Mouse (Mus musculus) kidney, embryonic 15.5 days (tissue): Measurements from ENCODE around the gene Faap100. TPM values are rescaled to one million over a fixed set of nuclear protein-coding genes. Genes with fewer than 3 reads are reported as not detected.
"Not testable (repeated sequence)": the region's sequence is repeated elsewhere in the genome, so short reads cannot be mapped to it uniquely, and the experiment has no call there.

Experiments used
- ATAC-seq: fragments of 200-750 bp; cut with Nextera tagmentation; replicated peaks from 2 replicates; pipeline ENCODE4 v1.8.0; 2017; ENCODE audit warnings: moderate TSS enrichment; ENCODE audit not compliant: low FRiP score
- H3K27ac ChIP-seq: fragments of 300-500 bp; sonication (generic); 2 replicates; pipeline ENCODE4 v1.5.1; 2015; ENCODE audit warnings: mild to moderate bottlenecking, inconsistent platforms
- H3K27me3 ChIP-seq: fragments of 300-500 bp; sonication (generic); 2 replicates; pipeline ENCODE4 v1.6.1; 2015; ENCODE audit warnings: inconsistent platforms
- H3K36me3 ChIP-seq: fragments of 300-500 bp; sonication (generic); 2 replicates; pipeline ENCODE4 v1.6.1; 2015; ENCODE audit warnings: inconsistent platforms
- H3K4me1 ChIP-seq: fragments of 300-500 bp; sonication (generic); 2 replicates; pipeline ENCODE4 v1.6.1; 2015; ENCODE audit warnings: inconsistent platforms
- H3K4me2 ChIP-seq: fragments of 300-500 bp; sonication (generic); 2 replicates; pipeline ENCODE4 v1.6.1; 2015; ENCODE audit warnings: moderate library complexity, mild to moderate bottlenecking, inconsistent platforms
- H3K4me3 ChIP-seq: fragments of 300-500 bp; sonication (generic); replicated peaks from 2 replicates; pipeline ENCODE4 v1.5.1; 2015; ENCODE audit warnings: mild to moderate bottlenecking, inconsistent platforms
- H3K9ac ChIP-seq: fragments of 300-500 bp; sonication (generic); 2 replicates; pipeline ENCODE4 v1.6.1; 2015; ENCODE audit warnings: mild to moderate bottlenecking, inconsistent platforms
- H3K9me3 ChIP-seq: fragments of 300-500 bp; sonication (generic); replicated peaks from 2 replicates; pipeline ENCODE4 v1.6.1; 2016; ENCODE audit warnings: inconsistent platforms
- WGBS: fragments of 180-500 bp; shearing (Covaris S2); methylation state at CpG from one replicate; pipeline ENCODE4 v1.1.7; 2015; ENCODE audit warnings: mixed read lengths; 5-methylcytosine and 5-hydroxymethylcytosine counted together
- polyA plus RNA-seq: library from polyadenylated mRNA; unstranded; fragments of >200 nt; fragmentation: Nextera tagmentation; extraction: Ambion mirVana; gene quantifications from 2 replicates; pipeline ENCODE4 v1.2.1, GENCODE M21; 2015

Faap100 gene
- polyA plus RNA-seq = 33.1 and 41.9 TPM in 2 replicates

- peak within 1 kb of the TSS; percentile 91 for H3K4me2 ChIP-seq
- peaks cover 25% of the 10 kb centered on the region for H3K4me1 ChIP-seq
- peak within 1 kb of the TSS; percentile 75 for H3K9ac ChIP-seq
- H3K36me3 ChIP-seq = peaks cover 77% of the 10 kb centered on the region
- peak within 1 kb of the TSS; percentile 91 for H3K27ac ChIP-seq
- H3K4me3 ChIP-seq = peak within 1 kb of the TSS; percentile 85
- peak; percentile 89 for ATAC-seq
- 5% methylated on average over 54 of the region's 54 CpGs for WGBS
- no peaks in the 10 kb centered on the region for H3K9me3 ChIP-seq
- no peaks in the 10 kb centered on the region for H3K27me3 ChIP-seq
Measured at GRCm38 (mm10) chr11:120378611-120379540, at the start of gene Faap100. Gene Faap100, minus strand, starts transcription at chr11:120378764.

- H3K4me2 ChIP-seq = no peak overlapping the region
- H3K9ac ChIP-seq = no peak overlapping the region
- no peaks in the 10 kb centered on the region for H3K9me3 ChIP-seq
- peaks cover 27% of the 10 kb centered on the region for H3K4me1 ChIP-seq
- no peak for ATAC-seq
- H3K4me3 ChIP-seq = no peak overlapping the region
- no peak overlapping the region for H3K27ac ChIP-seq
- peaks cover 82% of the 10 kb centered on the region for H3K36me3 ChIP-seq
- no peaks in the 10 kb centered on the region for H3K27me3 ChIP-seq
- WGBS = 92% methylated on average over 3 of the region's 3 CpGs
Measured at GRCm38 (mm10) chr11:120426727-120427126, 48.2 kb upstream of the Faap100 start.

- ATAC-seq = peak; percentile 10; the same call in 1 of the 2 replicates
- Histone ChIP-seq H3K9ac (no peak overlapping the region), H3K4me1 (peaks cover 34% of the 10 kb centered on the region), H3K27ac (peak overlapping the region; percentile 84), H3K4me2 (no peak overlapping the region), H3K9me3 (no peaks in the 10 kb centered on the region), H3K27me3 (no peaks in the 10 kb centered on the region), H3K4me3 (no peak overlapping the region), H3K36me3 (peaks cover 85% of the 10 kb centered on the region)
- WGBS = 50% methylated on average over 9 of the region's 9 CpGs
Measured at GRCm38 (mm10) chr11:120423569-120424295, 45.2 kb upstream of the Faap100 start.

- 24% methylated on average over 13 of the region's 13 CpGs for WGBS
- no peak overlapping the region for H3K4me3 ChIP-seq
- H3K4me1 ChIP-seq = peaks cover 34% of the 10 kb centered on the region
- peak overlapping the region; percentile 84 for H3K27ac ChIP-seq
- peaks cover 85% of the 10 kb centered on the region for H3K36me3 ChIP-seq
- H3K9me3 ChIP-seq = no peaks in the 10 kb centered on the region
- H3K4me2 ChIP-seq = no peak overlapping the region
- peak; percentile 84 for ATAC-seq
- no peak overlapping the region for H3K9ac ChIP-seq
- H3K27me3 ChIP-seq = no peaks in the 10 kb centered on the region
Measured at GRCm38 (mm10) chr11:120422651-120423568, 44.3 kb upstream of the Faap100 start.

GRCm38 (mm10) chr11:120418592-120418991 is 40.0 kb upstream of the Faap100 start:
- ATAC-seq = no peak
- 91% methylated on average over 1 of the region's 1 CpGs for WGBS

GRCm38 (mm10) chr11:120417852-120418251 is 39.3 kb upstream of the Faap100 start:
- 89% methylated on average over 7 of the region's 7 CpGs for WGBS
- Histone ChIP-seq H3K4me1 (peaks cover 18% of the 10 kb centered on the region), H3K9me3 (no peaks in the 10 kb centered on the region), H3K36me3 (peaks cover 92% of the 10 kb centered on the region), H3K9ac (no peak overlapping the region), H3K4me3 (no peak overlapping the region), H3K27ac (no peak overlapping the region), H3K4me2 (no peak overlapping the region), H3K27me3 (no peaks in the 10 kb centered on the region)
- ATAC-seq = no peak

More at GRCm38 (mm10) chr11:120418592-120418991, 40.0 kb upstream of the Faap100 start:
- Histone ChIP-seq H3K4me1 (peaks cover 25% of the 10 kb centered on the region), H3K27me3 (no peaks in the 10 kb centered on the region), H3K4me2 (no peak overlapping the region), H3K9ac (no peak overlapping the region), H3K27ac (no peak overlapping the region), H3K4me3 (no peak overlapping the region), H3K36me3 (peaks cover 89% of the 10 kb centered on the region), H3K9me3 (no peaks in the 10 kb centered on the region)

GRCm38 (mm10) chr11:120413621-120414020 is 35.1 kb upstream of the Faap100 start:
- H3K27ac ChIP-seq, H3K27me3 ChIP-seq, H3K4me3 ChIP-seq, H3K9me3 ChIP-seq, H3K4me2 ChIP-seq, H3K9ac ChIP-seq, H3K4me1 ChIP-seq, ATAC-seq: not testable (repeated sequence)
- WGBS = 94% methylated on average over 7 of the region's 10 CpGs
- peaks cover 96% of the 10 kb centered on the region for H3K36me3 ChIP-seq

- no peak overlapping the region for H3K27ac ChIP-seq
- no peak for ATAC-seq
Measured at GRCm38 (mm10) chr11:120406445-120406844, 27.9 kb upstream of the Faap100 start.

GRCm38 (mm10) chr11:120405867-120406266 is 27.3 kb upstream of the Faap100 start:
- H3K4me2 ChIP-seq = no peak overlapping the region
- H3K27ac ChIP-seq = no peak overlapping the region
- no peak overlapping the region for H3K4me3 ChIP-seq
- H3K4me1 ChIP-seq = no peaks in the 10 kb centered on the region
- peaks cover 100% of the 10 kb centered on the region for H3K36me3 ChIP-seq
- no peak for ATAC-seq
- no peaks in the 10 kb centered on the region for H3K9me3 ChIP-seq
- no peaks in the 10 kb centered on the region for H3K27me3 ChIP-seq
- WGBS = 97% methylated on average over 3 of the region's 3 CpGs
- no peak overlapping the region for H3K9ac ChIP-seq

More at GRCm38 (mm10) chr11:120406445-120406844, 27.9 kb upstream of the Faap100 start:
- no peaks in the 10 kb centered on the region for H3K4me1 ChIP-seq
- H3K4me2 ChIP-seq = no peak overlapping the region
- H3K27me3 ChIP-seq = no peaks in the 10 kb centered on the region
- H3K36me3 ChIP-seq = peaks cover 100% of the 10 kb centered on the region
- no peak overlapping the region for H3K9ac ChIP-seq
- WGBS = 95% methylated on average over 1 of the region's 1 CpGs
- H3K4me3 ChIP-seq = no peak overlapping the region
- no peaks in the 10 kb centered on the region for H3K9me3 ChIP-seq

- 100% methylated on average over 1 of the region's 1 CpGs for WGBS
Measured at GRCm38 (mm10) chr11:120404814-120405213, 26.2 kb upstream of the Faap100 start.

GRCm38 (mm10) chr11:120399319-120399718 is 20.8 kb upstream of the Faap100 start:
- ATAC-seq = no peak
- H3K9ac ChIP-seq = no peak overlapping the region
- H3K4me2 ChIP-seq = no peak overlapping the region
- H3K36me3 ChIP-seq = peaks cover 92% of the 10 kb centered on the region
- no peaks in the 10 kb centered on the region for H3K4me1 ChIP-seq
- no peaks in the 10 kb centered on the region for H3K9me3 ChIP-seq
- 94% methylated on average over 2 of the region's 2 CpGs for WGBS
- H3K4me3 ChIP-seq = no peak overlapping the region
- no peaks in the 10 kb centered on the region for H3K27me3 ChIP-seq
- H3K27ac ChIP-seq = no peak overlapping the region

More at GRCm38 (mm10) chr11:120404814-120405213, 26.2 kb upstream of the Faap100 start:
- no peak for ATAC-seq
- no peaks in the 10 kb centered on the region for H3K27me3 ChIP-seq
- peaks cover 100% of the 10 kb centered on the region for H3K36me3 ChIP-seq
- H3K27ac ChIP-seq = no peak overlapping the region
- no peak overlapping the region for H3K4me2 ChIP-seq
- no peak overlapping the region for H3K9ac ChIP-seq
- H3K4me3 ChIP-seq = no peak overlapping the region
- H3K4me1 ChIP-seq = no peaks in the 10 kb centered on the region
- H3K9me3 ChIP-seq = no peaks in the 10 kb centered on the region
